Mouse (Mus musculus): Measurements from ENCODE around the gene Mrpl48. TPM values are rescaled to one million over a fixed set of nuclear protein-coding genes. Genes with fewer than 3 reads are reported as not detected.

The Mrpl48 gene
- polyA plus RNA-seq, 1 experiment from 2014 or later, result 57.4 TPM

- DNase-seq (ENCODE audit: low spot score) (no peak), ATAC-seq (ENCODE audit: insufficient read depth, low FRiP score, low TSS enrichment) (no peak)
- WGBS, result 96% methylated on average over 2 of the region's 2 CpGs
- Histone ChIP-seq H3K4me1 (ENCODE audit: control insufficient read depth, insufficient read depth, low read length) (peaks cover 5% of the 10 kb centered on the region; the same call in 1 of the 2 replicates), H3K27me3 (ENCODE audit: control insufficient read depth, insufficient read depth, low read length) (no peaks in the 10 kb centered on the region), H3K4me2 (ENCODE audit: low read depth) (peak overlapping the region; percentile 70), H3K27ac (ENCODE audit: low read depth, low read length) (no peak overlapping the region), H3K9ac (ENCODE audit: low read length) (no peak overlapping the region), H3K4me3 (ENCODE audit: low read depth, low read length) (no peak overlapping the region), H3K9me3 (ENCODE audit: control insufficient read depth, low read length) (no peaks in the 10 kb centered on the region), H3K36me3 (ENCODE audit: control insufficient read depth, insufficient read depth, low read length) (no peaks in the 10 kb centered on the region)
These were observed 72.3 kb downstream of the Mrpl48 start for GRCm38 (mm10) chr7:100535831-100536230.

GRCm38 (mm10) chr7:100534216-100534615 lies 73.9 kb downstream of the Mrpl48 start:
- DNase-seq (ENCODE audit: low spot score) (no peak), ATAC-seq (ENCODE audit: insufficient read depth, low FRiP score, low TSS enrichment) (no peak)
- Histone ChIP-seq H3K9ac (ENCODE audit: low read length) (no peak overlapping the region), H3K4me3 (ENCODE audit: low read depth, low read length) (no peak overlapping the region), H3K27ac (ENCODE audit: low read depth, low read length) (no peak overlapping the region), H3K4me1 (ENCODE audit: control insufficient read depth, insufficient read depth, low read length) (peaks cover 5% of the 10 kb centered on the region; the same call in 1 of the 2 replicates), H3K4me2 (ENCODE audit: low read depth) (no peak overlapping the region), H3K9me3 (ENCODE audit: control insufficient read depth, low read length) (no peaks in the 10 kb centered on the region), H3K36me3 (ENCODE audit: control insufficient read depth, insufficient read depth, low read length) (no peaks in the 10 kb centered on the region), H3K27me3 (ENCODE audit: control insufficient read depth, insufficient read depth, low read length) (no peaks in the 10 kb centered on the region)
- 87% methylated on average over 3 of the region's 3 CpGs for WGBS

- 64% methylated on average over 2 of the region's 2 CpGs for WGBS
- peaks cover 5% of the 10 kb centered on the region; the same call in 1 of the 2 replicates for H3K4me1 ChIP-seq (ENCODE audit: control insufficient read depth, insufficient read depth, low read length)
- no peak for ATAC-seq (ENCODE audit: insufficient read depth, low FRiP score, low TSS enrichment)
- no peak overlapping the region for H3K9ac ChIP-seq (ENCODE audit: low read length)
- H3K36me3 ChIP-seq (ENCODE audit: control insufficient read depth, insufficient read depth, low read length), result no peaks in the 10 kb centered on the region
- DNase-seq (ENCODE audit: low spot score), result no peak
- H3K4me3 ChIP-seq (ENCODE audit: low read depth, low read length), result no peak overlapping the region
- no peaks in the 10 kb centered on the region for H3K9me3 ChIP-seq (ENCODE audit: control insufficient read depth, low read length)
- no peaks in the 10 kb centered on the region for H3K27me3 ChIP-seq (ENCODE audit: control insufficient read depth, insufficient read depth, low read length)
- no peak overlapping the region for H3K4me2 ChIP-seq (ENCODE audit: low read depth)
- no peak overlapping the region for H3K27ac ChIP-seq (ENCODE audit: low read depth, low read length)
These were observed 74.6 kb downstream of the Mrpl48 start for GRCm38 (mm10) chr7:100533503-100533902.

- H3K27me3 ChIP-seq (ENCODE audit: control insufficient read depth, insufficient read depth, low read length), result no peaks in the 10 kb centered on the region
- ATAC-seq (ENCODE audit: insufficient read depth, low FRiP score, low TSS enrichment) (no peak), DNase-seq (ENCODE audit: low spot score) (no peak)
- H3K27ac ChIP-seq (ENCODE audit: low read depth, low read length), result no peak overlapping the region
- H3K4me2 ChIP-seq (ENCODE audit: low read depth), result no peak overlapping the region
- no peaks in the 10 kb centered on the region for H3K36me3 ChIP-seq (ENCODE audit: control insufficient read depth, insufficient read depth, low read length)
- no peaks in the 10 kb centered on the region for H3K9me3 ChIP-seq (ENCODE audit: control insufficient read depth, low read length)
- 93% methylated on average over 5 of the region's 5 CpGs for WGBS
- no peaks in the 10 kb centered on the region for H3K4me1 ChIP-seq (ENCODE audit: control insufficient read depth, insufficient read depth, low read length)
- no peak overlapping the region for H3K4me3 ChIP-seq (ENCODE audit: low read depth, low read length)
- H3K9ac ChIP-seq (ENCODE audit: low read length), result no peak overlapping the region
These were observed 77.3 kb downstream of the Mrpl48 start for GRCm38 (mm10) chr7:100530766-100531165.

GRCm38 (mm10) chr7:100524669-100525068 lies 83.4 kb downstream of the Mrpl48 start:
- Histone ChIP-seq H3K4me2 (ENCODE audit: low read depth) (no peak overlapping the region), H3K4me3 (ENCODE audit: low read depth, low read length) (no peak overlapping the region), H3K9ac (ENCODE audit: low read length) (no peak overlapping the region), H3K27me3 (ENCODE audit: control insufficient read depth, insufficient read depth, low read length) (no peaks in the 10 kb centered on the region), H3K36me3 (ENCODE audit: control insufficient read depth, insufficient read depth, low read length) (no peaks in the 10 kb centered on the region), H3K4me1 (ENCODE audit: control insufficient read depth, insufficient read depth, low read length) (no peaks in the 10 kb centered on the region), H3K27ac (ENCODE audit: low read depth, low read length) (no peak overlapping the region), H3K9me3 (ENCODE audit: control insufficient read depth, low read length) (no peaks in the 10 kb centered on the region)
- 74% methylated on average over 8 of the region's 8 CpGs for WGBS
- ATAC-seq (ENCODE audit: insufficient read depth, low FRiP score, low TSS enrichment) (no peak), DNase-seq (ENCODE audit: low spot score) (no peak)

- Histone ChIP-seq H3K9ac (ENCODE audit: low read length) (no peak overlapping the region), H3K36me3 (ENCODE audit: control insufficient read depth, insufficient read depth, low read length) (no peaks in the 10 kb centered on the region), H3K9me3 (ENCODE audit: control insufficient read depth, low read length) (no peaks in the 10 kb centered on the region), H3K27ac (ENCODE audit: low read depth, low read length) (no peak overlapping the region), H3K4me1 (ENCODE audit: control insufficient read depth, insufficient read depth, low read length) (no peaks in the 10 kb centered on the region), H3K27me3 (ENCODE audit: control insufficient read depth, insufficient read depth, low read length) (no peaks in the 10 kb centered on the region), H3K4me3 (ENCODE audit: low read depth, low read length) (no peak overlapping the region), H3K4me2 (ENCODE audit: low read depth) (no peak overlapping the region)
- DNase-seq (ENCODE audit: low spot score), result no peak
- WGBS, result 78% methylated on average over 3 of the region's 3 CpGs
- ATAC-seq (ENCODE audit: insufficient read depth, low FRiP score, low TSS enrichment), result no peak
These were observed 85.9 kb downstream of the Mrpl48 start for GRCm38 (mm10) chr7:100522222-100522621.

- Histone ChIP-seq H3K36me3 (ENCODE audit: control insufficient read depth, insufficient read depth, low read length) (no peaks in the 10 kb centered on the region), H3K4me3 (ENCODE audit: low read depth, low read length) (no peak overlapping the region), H3K9ac (ENCODE audit: low read length) (no peak overlapping the region), H3K9me3 (ENCODE audit: control insufficient read depth, low read length) (no peaks in the 10 kb centered on the region), H3K4me2 (ENCODE audit: low read depth) (no peak overlapping the region), H3K27me3 (ENCODE audit: control insufficient read depth, insufficient read depth, low read length) (no peaks in the 10 kb centered on the region), H3K4me1 (ENCODE audit: control insufficient read depth, insufficient read depth, low read length) (no peaks in the 10 kb centered on the region), H3K27ac (ENCODE audit: low read depth, low read length) (no peak overlapping the region)
- no peak for ATAC-seq (ENCODE audit: insufficient read depth, low FRiP score, low TSS enrichment)
- 25% methylated on average over 10 of the region's 10 CpGs for WGBS
- DNase-seq (ENCODE audit: low spot score), result peak; percentile 83
These were observed 87.3 kb downstream of the Mrpl48 start for GRCm38 (mm10) chr7:100520663-100521285.

- WGBS, result 70% methylated on average over 7 of the region's 7 CpGs
- H3K27me3 ChIP-seq (ENCODE audit: control insufficient read depth, insufficient read depth, low read length), result no peaks in the 10 kb centered on the region
These were observed 87.9 kb downstream of the Mrpl48 start for GRCm38 (mm10) chr7:100520204-100520603.

GRCm38 (mm10) chr7:100514573-100514972 lies 93.5 kb downstream of the Mrpl48 start, which contains the start of gene Dnajb13:
Dnajb13 (minus strand) TSS chr7:100514960.
- Histone ChIP-seq H3K27ac (ENCODE audit: low read depth, low read length) (no peak within 1 kb of the TSS), H3K9ac (ENCODE audit: low read length) (no peak within 1 kb of the TSS), H3K9me3 (ENCODE audit: control insufficient read depth, low read length) (no peaks in the 10 kb centered on the region), H3K27me3 (ENCODE audit: control insufficient read depth, insufficient read depth, low read length) (no peaks in the 10 kb centered on the region), H3K4me3 (ENCODE audit: low read depth, low read length) (no peak within 1 kb of the TSS), H3K36me3 (ENCODE audit: control insufficient read depth, insufficient read depth, low read length) (no peaks in the 10 kb centered on the region), H3K4me1 (ENCODE audit: control insufficient read depth, insufficient read depth, low read length) (no peaks in the 10 kb centered on the region), H3K4me2 (ENCODE audit: low read depth) (no peak within 1 kb of the TSS)
- DNase-seq (ENCODE audit: low spot score) (no peak), ATAC-seq (ENCODE audit: insufficient read depth, low FRiP score, low TSS enrichment) (no peak)
- 48% methylated on average over 11 of the region's 11 CpGs for WGBS

More at GRCm38 (mm10) chr7:100520204-100520603, 87.9 kb downstream of the Mrpl48 start:
- no peak overlapping the region for H3K4me2 ChIP-seq (ENCODE audit: low read depth)
- no peak for ATAC-seq (ENCODE audit: insufficient read depth, low FRiP score, low TSS enrichment)
- no peaks in the 10 kb centered on the region for H3K9me3 ChIP-seq (ENCODE audit: control insufficient read depth, low read length)
- H3K4me3 ChIP-seq (ENCODE audit: low read depth, low read length), result no peak overlapping the region
- no peak overlapping the region for H3K27ac ChIP-seq (ENCODE audit: low read depth, low read length)
- H3K9ac ChIP-seq (ENCODE audit: low read length), result no peak overlapping the region
- no peaks in the 10 kb centered on the region for H3K4me1 ChIP-seq (ENCODE audit: control insufficient read depth, insufficient read depth, low read length)
- no peaks in the 10 kb centered on the region for H3K36me3 ChIP-seq (ENCODE audit: control insufficient read depth, insufficient read depth, low read length)
- no peak for DNase-seq (ENCODE audit: low spot score)
